Mouse (Mus musculus) kidney, postnatal 0 days (tissue): ENCODE measurements around the gene Diaph3. TPM values are rescaled to one million over a fixed set of nuclear protein-coding genes. Genes with fewer than 3 reads are reported as not detected.

ENCODE experiments used
- ATAC-seq: fragments of 200-750 bp; cut with Nextera tagmentation; replicated peaks from 2 replicates; pipeline ENCODE4 v1.8.0; 2017; ENCODE audit warnings: low read depth, moderate number of reproducible peaks, moderate TSS enrichment, moderate library complexity; ENCODE audit not compliant: low FRiP score
- DNase-seq: peaks from one replicate; pipeline ENCODE4 v3.0.0-alpha.2; 2016; ENCODE audit warnings: low spot score
- H3K27ac ChIP-seq: fragments of 300-500 bp; sonication (generic); 2 replicates; pipeline ENCODE4 v1.5.1; 2014; ENCODE audit warnings: mild to moderate bottlenecking
- H3K27me3 ChIP-seq: fragments of 300-500 bp; sonication (generic); 2 replicates; pipeline ENCODE4 v1.6.1; 2014; ENCODE audit warnings: low read length, mixed read lengths; ENCODE audit not compliant: insufficient read depth
- H3K36me3 ChIP-seq: fragments of 300-500 bp; sonication (generic); 2 replicates; pipeline ENCODE4 v1.6.1; 2014; ENCODE audit warnings: low read length, mixed read lengths; ENCODE audit not compliant: insufficient read depth
- H3K4me1 ChIP-seq: fragments of 300-500 bp; sonication (generic); replicated peaks from 2 replicates; pipeline ENCODE4 v1.6.1; 2014; ENCODE audit warnings: antibody characterized with exemption, low read length, mixed read lengths; ENCODE audit not compliant: insufficient read depth
- H3K4me2 ChIP-seq: fragments of 300-500 bp; sonication (generic); 2 replicates; pipeline ENCODE4 v1.6.1; 2014; ENCODE audit warnings: mild to moderate bottlenecking, low read length, moderate library complexity, mixed read lengths
- H3K4me3 ChIP-seq: fragments of 300-500 bp; sonication (generic); replicated peaks from 2 replicates; pipeline ENCODE4 v1.5.1; 2014; ENCODE audit warnings: low read depth, low read length
- H3K9ac ChIP-seq: fragments of 300-500 bp; sonication (generic); 2 replicates; pipeline ENCODE4 v1.6.1; 2014; ENCODE audit warnings: low read depth, low read length
- H3K9me3 ChIP-seq: fragments of 300-500 bp; sonication (generic); replicated peaks from 2 replicates; pipeline ENCODE4 v1.6.1; 2016; ENCODE audit warnings: low read length, inconsistent platforms, mixed read lengths
- CTCF ChIP-seq: IDR thresholded peaks from 2 replicates; pipeline ENCODE4 v1.5.1; 2016; ENCODE audit warnings: antibody characterized with exemption, low read depth, mild to moderate bottlenecking, moderate library complexity
- WGBS: fragments of 180-500 bp; shearing (Covaris S2); extraction: QIAGEN DNeasy Blood & Tissue Kit; methylation state at CpG from one replicate; pipeline ENCODE4 v1.1.7; 2014; 5-methylcytosine and 5-hydroxymethylcytosine counted together
- polyA plus RNA-seq: library from polyadenylated mRNA; unstranded; fragments of >200 nt; fragmentation: Nextera tagmentation; extraction: Ambion mirVana; gene quantifications from 2 replicates; pipeline ENCODE4 v1.2.1, GENCODE M21; 2015

Diaph3 gene
- polyA plus RNA-seq, 1 experiment from 2014 or later = 2.9 TPM

- Histone ChIP-seq H3K4me2 (no peak overlapping the region), H3K4me3 (no peak overlapping the region), H3K4me1 (no peaks in the 10 kb centered on the region), H3K9ac (no peak overlapping the region), H3K27me3 (no peaks in the 10 kb centered on the region), H3K27ac (no peak overlapping the region), H3K9me3 (no peaks in the 10 kb centered on the region), H3K36me3 (no peaks in the 10 kb centered on the region)
- DNase-seq (no peak), ATAC-seq (no peak)
- TF ChIP-seq CTCF = no peak
- WGBS = 59% methylated on average over 2 of the region's 2 CpGs
Measured at GRCm38 (mm10) chr14:86714088-86714690, 426.8 kb downstream of the Diaph3 start.

GRCm38 (mm10) chr14:86704080-86704479 lies 437.0 kb downstream of the Diaph3 start:
- Histone ChIP-seq H3K4me1 (no peaks in the 10 kb centered on the region), H3K27me3 (no peaks in the 10 kb centered on the region), H3K4me3 (no peak overlapping the region), H3K9me3 (no peaks in the 10 kb centered on the region), H3K27ac (no peak overlapping the region), H3K9ac (no peak overlapping the region), H3K4me2 (no peak overlapping the region), H3K36me3 (no peaks in the 10 kb centered on the region)
- TF ChIP-seq CTCF = no peak
- DNase-seq = peak; percentile 10
- ATAC-seq = no peak
- WGBS = 40% methylated on average over 3 of the region's 3 CpGs

GRCm38 (mm10) chr14:86701145-86701544 lies 439.9 kb downstream of the Diaph3 start:
- Histone ChIP-seq H3K27ac (no peak overlapping the region), H3K9ac (no peak overlapping the region), H3K36me3 (no peaks in the 10 kb centered on the region), H3K4me3 (no peak overlapping the region), H3K9me3 (no peaks in the 10 kb centered on the region), H3K4me1 (no peaks in the 10 kb centered on the region), H3K27me3 (no peaks in the 10 kb centered on the region), H3K4me2 (no peak overlapping the region)
- ATAC-seq (no peak), DNase-seq (no peak)
- no peak for TF ChIP-seq CTCF
- 91% methylated on average over 4 of the region's 4 CpGs for WGBS

- no peaks in the 10 kb centered on the region for H3K36me3 ChIP-seq
- ATAC-seq = no peak
- H3K27me3 ChIP-seq = no peaks in the 10 kb centered on the region
- no peaks in the 10 kb centered on the region for H3K4me1 ChIP-seq
- whole genome bisulfite sequencing = 89% methylated on average over 1 of the region's 1 CpGs
- DNase-seq = no peak
- H3K9me3 ChIP-seq = no peaks in the 10 kb centered on the region
- H3K9ac ChIP-seq = no peak overlapping the region
- TF ChIP-seq CTCF = no peak
- no peak overlapping the region for H3K4me3 ChIP-seq
- no peak overlapping the region for H3K27ac ChIP-seq
- H3K4me2 ChIP-seq = no peak overlapping the region
Measured at GRCm38 (mm10) chr14:86697887-86698286, 443.1 kb downstream of the Diaph3 start.

- Histone ChIP-seq H3K9me3 (no peaks in the 10 kb centered on the region), H3K4me1 (no peaks in the 10 kb centered on the region), H3K4me2 (no peak overlapping the region), H3K4me3 (no peak overlapping the region), H3K27ac (no peak overlapping the region), H3K36me3 (no peaks in the 10 kb centered on the region), H3K9ac (no peak overlapping the region), H3K27me3 (no peaks in the 10 kb centered on the region)
- WGBS = 64% methylated on average over 4 of the region's 4 CpGs
- DNase-seq (peak; percentile 6), ATAC-seq (no peak)
- TF ChIP-seq CTCF = no peak
Measured at GRCm38 (mm10) chr14:86692714-86693113, 448.3 kb downstream of the Diaph3 start.

GRCm38 (mm10) chr14:86691298-86691697 lies 449.7 kb downstream of the Diaph3 start:
- no peak overlapping the region for H3K4me3 ChIP-seq
- DNase-seq (peak; percentile 64), ATAC-seq (no peak)
- H3K36me3 ChIP-seq = no peaks in the 10 kb centered on the region
- H3K27ac ChIP-seq = no peak overlapping the region
- H3K4me1 ChIP-seq = no peaks in the 10 kb centered on the region
- 42% methylated on average over 5 of the region's 5 CpGs for WGBS
- no peak overlapping the region for H3K4me2 ChIP-seq
- no peak overlapping the region for H3K9ac ChIP-seq
- no peaks in the 10 kb centered on the region for H3K27me3 ChIP-seq
- no peak for TF ChIP-seq CTCF
- H3K9me3 ChIP-seq = no peaks in the 10 kb centered on the region
